Mouse (Mus musculus): Measurements from ENCODE around the gene Ltbp1.

- no peak for TF ChIP-seq POLR2A (IDR thresholded peaks at IDR 0.05; ENCODE audit: insufficient read depth, low read depth, low read length)
- TF ChIP-seq CTCF (IDR thresholded peaks at IDR 0.05; ENCODE audit: insufficient read depth, low read depth, low read length), result no peak
These were observed 22.5 kb upstream of the Ltbp1 start for GRCm38 (mm10) chr17:74982880-74983279.

Data from olfactory bulb, adult 2 months (tissue).